Mouse (Mus musculus): ENCODE measurements at regions not wholly inside any gene's neighbourhood (a gene's known extent, or its start where the extent isn't known, plus 50 kb on each side); places are given as distances from the start of the nearest gene placed in this dataset.

DNA sequence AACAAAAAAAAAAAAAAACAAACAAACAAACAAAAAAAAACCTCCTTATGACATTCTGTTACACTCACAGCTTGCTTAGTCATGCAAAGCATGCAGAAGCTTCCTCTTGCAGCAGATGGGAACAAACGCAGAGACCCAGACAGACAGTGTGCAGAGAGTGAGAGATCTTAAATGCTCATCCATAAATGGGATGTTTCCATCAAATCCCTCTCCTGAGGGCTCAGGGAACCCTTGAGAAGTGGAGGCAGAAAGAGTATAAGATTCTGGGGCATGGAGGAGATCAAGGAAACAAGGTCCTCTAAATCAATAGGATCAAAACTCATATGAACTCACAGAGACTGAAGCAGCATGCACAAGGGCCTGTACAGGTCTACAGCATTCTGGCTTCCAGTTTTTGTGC lies 52.5 kb downstream of the Adm start:
- no peak for ATAC-seq

DNA sequence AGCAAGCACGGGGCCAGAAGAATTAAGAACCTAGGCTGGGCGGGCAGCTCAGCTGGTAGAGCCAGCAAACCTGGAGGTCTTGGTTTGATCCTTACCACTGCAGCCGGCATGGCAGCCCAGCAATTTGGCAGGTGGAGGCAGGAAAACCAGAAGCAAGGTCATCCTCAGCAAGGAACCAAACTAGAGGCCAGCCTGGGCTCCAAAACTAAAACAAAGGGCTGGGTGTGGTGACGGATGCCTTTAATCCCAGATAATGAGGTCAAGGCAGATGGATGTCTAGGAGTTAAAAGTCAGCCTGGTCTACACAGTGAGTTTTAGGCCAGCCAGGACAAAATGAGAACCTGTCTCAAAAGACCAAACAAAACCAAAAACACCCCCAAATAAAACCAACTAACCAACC lies 55.5 kb downstream of the Adm start:
- ATAC-seq, result no peak

DNA sequence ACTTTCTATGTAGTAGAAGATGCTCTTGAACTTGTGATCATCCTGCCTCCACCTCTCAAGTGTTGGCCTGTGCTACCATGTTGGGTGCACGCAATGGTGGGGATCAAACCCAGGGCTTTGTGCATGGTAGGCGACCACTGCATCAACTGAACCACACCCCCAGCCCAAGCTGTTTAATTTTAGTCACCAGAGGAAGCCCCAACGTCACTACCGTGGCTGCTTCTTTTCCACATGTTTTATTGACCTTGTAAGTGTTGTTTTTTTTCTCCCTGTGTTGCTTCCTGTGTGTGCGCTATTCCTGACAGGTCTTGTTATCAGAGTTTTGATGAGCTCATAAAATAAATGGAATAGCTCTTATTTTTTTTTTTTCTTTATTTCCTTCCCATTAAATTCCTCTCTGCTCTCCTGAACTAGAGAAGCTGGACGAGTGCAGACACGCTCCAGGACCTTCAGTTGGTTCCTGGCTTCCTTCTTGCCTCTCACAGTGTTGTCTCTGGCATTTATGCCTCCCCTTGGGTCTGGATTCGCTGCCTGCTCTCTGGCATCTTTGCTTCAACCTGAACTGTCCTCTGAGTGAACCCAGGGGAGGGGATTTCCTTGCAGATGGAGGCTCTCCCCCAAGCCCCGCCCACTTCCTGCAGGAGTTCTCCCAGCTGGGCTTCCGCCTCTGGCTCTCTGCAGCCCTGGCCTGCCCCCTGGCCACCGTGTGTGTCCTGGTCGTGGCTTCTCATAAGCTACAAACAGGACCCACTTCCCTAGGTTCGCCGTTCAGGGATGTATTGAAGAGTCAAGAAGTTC lies 61.6 kb downstream of the Adm start:
- ATAC-seq, result peak; percentile 95

DNA sequence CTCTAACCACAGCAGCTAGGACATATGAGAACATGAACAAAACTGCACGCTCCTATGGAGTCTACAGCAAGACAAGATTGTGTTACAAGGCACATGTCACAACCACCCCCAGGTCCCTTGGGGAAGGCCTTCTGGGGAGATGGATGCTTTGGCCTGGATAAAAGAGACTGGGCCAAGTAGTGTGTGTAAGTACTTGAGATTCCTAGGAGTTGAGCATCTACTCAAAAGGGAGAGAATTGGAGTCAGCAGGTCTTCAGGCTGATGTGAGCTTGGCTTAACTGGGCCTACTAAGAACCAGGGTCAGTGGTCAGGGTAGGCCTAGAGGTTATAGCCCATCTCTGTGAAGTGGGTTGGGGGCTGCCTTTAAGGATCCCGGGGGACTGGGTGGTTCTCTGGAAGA lies 62.8 kb downstream of the Adm start:
- ATAC-seq, result no peak

DNA sequence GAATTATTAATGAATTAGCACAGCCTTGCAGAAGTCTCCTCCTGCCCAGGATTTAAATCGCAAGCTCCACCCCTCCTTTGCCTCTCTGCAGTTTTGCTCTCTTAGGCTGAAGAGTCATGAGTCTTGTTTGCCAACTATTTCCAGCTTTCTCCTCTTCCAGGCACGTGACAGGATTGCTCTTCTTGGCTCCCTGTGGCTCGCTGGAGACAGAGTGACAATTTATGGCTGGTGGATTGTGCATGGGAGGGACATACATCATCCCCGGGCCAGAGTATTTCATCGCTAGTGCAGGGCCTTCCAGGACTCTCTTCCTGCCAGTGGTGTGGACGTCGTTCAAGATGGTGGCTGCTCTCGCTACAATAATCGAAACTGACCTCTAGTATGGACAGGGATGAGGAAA lies 63.4 kb downstream of the Adm start:
- ATAC-seq, result no peak

GRCm38 (mm10) chr7:110694262-110694661 lies 66.8 kb downstream of the Adm start:
- no peak for ATAC-seq

DNA sequence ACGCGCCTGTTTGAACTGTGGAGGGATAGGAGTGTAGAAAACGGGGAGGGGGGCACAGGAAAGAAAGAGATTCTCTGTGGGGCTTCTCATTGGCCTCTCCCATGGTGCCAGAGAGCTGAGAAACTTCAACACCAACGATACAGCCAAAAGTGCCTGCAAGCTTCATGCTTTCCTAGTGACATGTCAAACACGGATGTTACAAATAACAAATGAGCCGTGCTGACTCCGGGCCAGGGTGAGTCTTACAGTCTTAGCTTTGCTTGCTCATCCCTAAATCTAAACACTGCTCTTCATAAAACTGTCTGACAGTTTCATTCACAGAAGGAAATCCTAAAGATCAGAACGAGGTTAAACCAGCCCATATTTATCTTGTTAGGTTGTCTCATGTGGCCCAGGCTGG lies 68.3 kb downstream of the Adm start:
- ATAC-seq, result no peak

GRCm38 (mm10) chr7:110698211-110699153 lies 69.5 kb upstream of the Ampd3 start:
- no peak for ATAC-seq

- no peak for ATAC-seq
Measured at GRCm38 (mm10) chr7:110699596-110699995, 68.4 kb upstream of the Ampd3 start.

GRCm38 (mm10) chr7:110701681-110702413 lies 66.2 kb upstream of the Ampd3 start:
- no peak for ATAC-seq

DNA sequence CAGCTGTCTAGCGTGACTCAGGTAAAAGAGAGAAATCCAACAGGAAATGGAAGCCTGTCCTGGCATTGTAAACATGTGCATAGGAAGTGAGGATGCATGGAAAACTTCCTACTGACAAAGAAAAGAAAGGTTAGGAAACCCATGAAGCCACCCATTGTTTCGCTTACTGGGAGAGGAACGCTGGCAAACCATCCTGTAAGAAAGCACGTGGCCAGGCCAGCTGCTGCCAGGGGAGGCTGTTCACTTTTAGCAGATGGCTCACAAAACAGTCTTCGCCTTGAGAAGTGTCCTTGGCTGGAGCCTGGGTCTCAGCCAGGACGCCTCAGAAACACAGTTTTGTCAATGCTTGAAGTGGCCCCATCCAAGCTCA lies 65.6 kb upstream of the Ampd3 start:
- no peak for ATAC-seq

- no peak for ATAC-seq
Measured at GRCm38 (mm10) chr7:110705311-110706000, 62.5 kb upstream of the Ampd3 start.

GRCm38 (mm10) chr7:110706001-110706695 lies 61.9 kb upstream of the Ampd3 start:
- no peak for ATAC-seq

DNA sequence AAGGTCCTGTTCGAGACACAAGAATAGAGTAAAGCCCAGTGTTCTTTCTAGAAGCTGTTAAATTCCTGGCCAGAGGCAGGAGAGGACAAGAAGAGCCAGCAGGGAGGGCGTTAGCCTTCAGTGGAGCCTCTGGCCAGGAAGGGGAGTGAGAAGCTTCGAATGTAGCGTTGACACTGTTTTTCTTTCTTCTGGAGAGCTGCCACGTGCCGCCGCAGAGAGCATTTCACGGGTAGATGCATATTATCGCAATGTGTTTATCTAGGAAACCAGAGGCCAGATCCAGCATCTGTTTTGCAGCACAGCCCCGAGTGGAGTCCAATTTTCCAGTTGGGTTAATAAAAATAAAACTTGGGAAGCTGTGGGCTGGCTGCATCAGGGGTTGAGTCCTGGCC lies 61.3 kb upstream of the Ampd3 start:
- ATAC-seq, result no peak

DNA sequence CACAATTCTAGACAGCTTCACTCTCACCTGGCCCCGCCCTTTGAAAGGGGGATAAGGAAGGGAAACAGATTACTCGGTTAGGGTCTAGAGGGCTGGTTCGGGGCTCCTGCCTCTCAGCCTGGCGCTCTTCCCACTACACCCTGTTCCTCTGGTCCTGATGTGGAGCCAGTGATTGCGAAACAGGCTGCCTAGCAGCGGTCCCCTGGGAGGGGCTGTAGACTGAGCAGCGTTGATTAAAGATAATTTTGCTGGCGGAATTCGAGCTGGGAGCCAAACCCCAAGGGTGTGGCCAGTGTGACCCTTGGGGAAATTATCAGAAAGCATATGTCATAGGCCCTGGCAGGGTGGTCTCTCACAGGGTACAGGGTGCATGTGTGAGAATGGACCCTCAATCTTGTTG lies 59.9 kb upstream of the Ampd3 start:
- no peak for ATAC-seq

DNA sequence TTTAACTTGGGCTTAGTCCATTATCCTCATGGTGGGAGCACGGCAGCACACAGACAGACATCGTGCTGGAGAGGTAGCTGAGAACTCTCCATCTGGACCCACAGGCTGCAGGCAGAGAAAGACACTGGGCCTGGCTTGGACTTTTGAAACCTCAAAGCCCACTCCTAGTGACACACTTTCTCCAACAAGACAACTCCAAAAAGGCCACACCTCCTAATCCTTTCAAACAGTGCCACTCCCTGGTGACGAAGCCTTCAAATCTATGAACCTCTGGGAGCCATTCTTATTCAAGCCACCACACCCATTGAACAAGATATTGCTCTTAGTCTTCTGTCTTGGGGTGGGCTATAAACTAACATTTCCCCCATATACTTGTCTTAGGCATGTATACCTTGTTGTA lies 59.2 kb upstream of the Ampd3 start:
- no peak for ATAC-seq

- no peak for ATAC-seq
Measured at GRCm38 (mm10) chr7:110709606-110710005, 58.4 kb upstream of the Ampd3 start.

DNA sequence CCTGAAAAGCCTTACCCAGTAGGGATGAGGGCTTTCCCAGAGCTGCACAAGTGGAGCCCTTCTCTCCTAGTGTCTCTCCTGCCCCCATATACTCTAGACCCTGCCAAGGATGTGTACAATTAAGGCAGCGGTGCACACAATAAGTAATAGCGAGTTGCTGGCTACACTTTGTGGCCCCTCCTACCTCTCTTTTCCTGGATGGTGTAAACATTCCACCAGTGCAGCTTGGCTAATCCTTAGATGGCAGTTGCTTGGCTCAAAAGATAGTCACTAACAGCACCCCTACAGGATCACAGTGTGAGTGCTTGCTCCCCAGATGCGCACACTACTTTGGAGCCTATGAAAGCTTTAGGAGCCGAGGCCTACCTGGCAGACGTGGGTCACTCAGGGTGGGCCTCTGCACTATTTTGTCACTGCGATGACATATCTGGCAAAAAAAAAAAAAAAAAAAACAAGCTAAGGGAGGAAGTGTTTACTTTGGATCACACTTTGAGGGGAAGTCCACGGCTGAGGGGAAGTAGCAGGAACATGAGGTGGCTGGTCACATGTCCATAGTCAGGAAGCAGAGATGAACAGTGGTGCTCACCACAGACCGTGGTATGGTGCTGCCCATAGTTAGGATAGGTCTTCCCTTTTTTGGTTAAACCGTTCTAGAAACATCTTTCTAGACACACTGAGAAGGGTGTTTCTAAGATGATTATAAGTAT lies 57.6 kb upstream of the Ampd3 start:
- no peak for ATAC-seq

DNA sequence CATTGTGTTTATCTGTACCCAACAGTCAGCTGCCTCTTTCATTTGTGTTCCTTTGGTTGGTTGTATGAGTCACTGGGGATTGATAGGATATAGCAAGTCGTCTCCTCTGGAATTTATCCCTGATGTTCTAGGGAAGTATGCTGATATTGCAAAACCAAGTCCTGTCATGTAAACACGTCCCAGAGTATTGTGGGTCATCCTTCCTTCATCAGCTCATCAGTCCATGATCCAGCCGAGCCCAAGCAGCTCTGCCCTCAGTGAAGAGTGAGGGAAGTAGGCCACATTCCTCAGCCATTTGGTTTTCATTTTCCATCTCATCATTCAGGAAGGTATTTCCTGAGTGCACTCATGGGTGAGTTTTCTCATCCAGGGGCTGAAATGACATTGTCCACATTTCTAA lies 54.3 kb upstream of the Ampd3 start:
- no peak for ATAC-seq

DNA sequence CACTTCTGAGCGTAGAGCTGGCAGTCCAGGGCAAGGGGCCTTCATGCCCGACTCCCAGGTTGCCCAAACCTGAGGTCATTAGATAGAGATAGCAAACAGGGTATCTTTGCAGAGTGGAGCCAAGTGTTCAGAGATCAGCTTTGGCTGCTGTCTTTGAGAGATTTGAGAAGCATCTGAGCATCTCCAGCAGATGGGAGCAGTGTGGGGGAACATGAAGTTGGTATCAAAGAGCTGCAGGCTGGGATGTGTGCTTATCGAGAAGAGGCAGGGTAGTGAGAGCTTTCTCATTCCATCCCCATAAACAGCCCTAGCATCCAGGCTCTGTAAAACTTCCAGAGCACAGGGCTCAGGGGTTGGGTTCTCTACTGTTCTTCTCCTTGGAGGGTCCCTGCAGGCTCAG lies 52.9 kb upstream of the Ampd3 start:
- ATAC-seq, result no peak

- no peak for ATAC-seq
Measured at GRCm38 (mm10) chr7:110715545-110715944, 52.5 kb upstream of the Ampd3 start.
